Mouse (Mus musculus) kidney, postnatal 4 days (tissue): Measurements from ENCODE around the gene Gdi1.
A peak's percentile ranks its signal among the peaks of the same experiment; 100 is the strongest.

Experiments
- DNase-seq, 2 experiments: peaks; one replicate each; pipeline ENCODE4 v3.0.0; 2021; ENCODE audit warnings: mixed read lengths in 2 of 2

Gene Gdi1

DNA sequence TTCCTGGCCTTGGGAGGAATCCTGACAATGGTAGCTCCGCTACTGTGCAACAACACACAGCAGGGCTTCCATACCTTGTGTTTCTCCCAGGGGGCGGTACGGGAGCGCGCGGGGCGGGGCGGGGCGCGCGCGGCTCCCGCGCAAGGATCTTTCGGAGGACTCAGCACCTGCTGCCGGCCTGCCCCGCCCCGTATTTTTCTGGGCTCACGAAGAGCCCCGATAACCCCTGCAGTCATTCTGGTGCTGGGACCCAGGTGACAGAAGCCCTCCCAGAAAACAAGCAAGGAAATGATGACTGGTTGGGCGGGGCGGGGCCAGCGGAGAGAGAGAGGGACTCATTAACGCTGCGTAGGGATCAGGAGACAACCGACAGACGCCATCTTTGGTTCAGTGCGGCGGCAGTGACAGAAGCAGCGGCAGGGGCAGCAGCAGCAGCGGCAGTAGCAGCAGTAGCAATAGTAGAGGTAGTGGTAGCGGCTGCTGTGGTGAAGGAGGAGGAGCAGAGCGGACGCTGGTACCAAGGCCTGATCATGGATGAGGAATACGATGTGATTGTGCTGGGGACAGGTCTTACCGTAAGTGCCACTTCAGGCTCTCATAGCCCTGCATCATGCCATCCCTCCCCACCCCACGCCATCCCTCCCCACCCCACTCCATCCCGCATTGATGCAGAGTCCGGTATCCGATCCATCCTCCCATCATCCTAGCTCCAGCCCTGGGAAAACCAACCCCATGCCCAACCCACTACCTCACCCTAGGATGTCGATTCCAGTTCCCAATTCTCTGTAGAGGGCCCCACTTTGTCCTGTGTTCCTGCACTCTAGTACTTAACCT lies at the start of gene Gdi1:
Gene Gdi1, plus strand, starts transcription at position 132 of the 834 bp plus-strand sequence.
- peak; percentile 79 to 88 for DNase-seq

DNA sequence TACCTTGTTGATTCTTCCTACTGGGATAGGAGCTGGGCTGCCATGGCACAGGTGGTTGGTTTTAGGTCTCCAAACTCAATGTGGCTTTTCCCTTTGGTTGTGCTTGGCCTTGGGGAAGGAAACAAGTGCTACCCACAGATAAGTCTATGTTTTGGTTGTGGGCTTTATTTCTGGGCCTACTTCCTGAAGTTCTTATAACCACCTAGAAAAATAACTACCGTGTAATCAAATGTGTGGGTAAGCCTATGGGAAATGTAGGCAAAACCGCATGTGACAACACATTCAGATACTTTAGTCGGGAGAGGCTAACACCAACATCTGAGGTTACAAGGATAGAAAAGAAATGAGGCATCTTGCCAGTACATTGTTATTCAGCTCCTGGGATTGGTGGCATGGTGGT lies 47.1 kb upstream of the Gdi1 start:
- DNase-seq, result no peak

DNA sequence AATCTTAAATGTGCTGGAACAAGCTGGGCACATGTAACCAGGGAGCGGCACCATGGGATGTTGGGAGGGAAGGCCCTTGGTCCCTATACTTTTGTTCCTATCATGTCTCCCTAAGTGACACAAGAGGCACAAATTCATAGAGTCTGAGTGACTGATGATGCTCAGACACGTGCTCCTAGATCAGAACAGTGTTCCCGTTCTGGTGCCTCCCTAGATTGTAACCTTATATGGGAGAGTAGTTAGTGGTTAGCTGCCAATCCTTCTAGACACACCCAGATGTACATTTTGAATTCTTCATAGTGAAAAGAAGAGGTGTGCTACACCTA lies 35.1 kb upstream of the Gdi1 start:
- DNase-seq, result no peak

DNA sequence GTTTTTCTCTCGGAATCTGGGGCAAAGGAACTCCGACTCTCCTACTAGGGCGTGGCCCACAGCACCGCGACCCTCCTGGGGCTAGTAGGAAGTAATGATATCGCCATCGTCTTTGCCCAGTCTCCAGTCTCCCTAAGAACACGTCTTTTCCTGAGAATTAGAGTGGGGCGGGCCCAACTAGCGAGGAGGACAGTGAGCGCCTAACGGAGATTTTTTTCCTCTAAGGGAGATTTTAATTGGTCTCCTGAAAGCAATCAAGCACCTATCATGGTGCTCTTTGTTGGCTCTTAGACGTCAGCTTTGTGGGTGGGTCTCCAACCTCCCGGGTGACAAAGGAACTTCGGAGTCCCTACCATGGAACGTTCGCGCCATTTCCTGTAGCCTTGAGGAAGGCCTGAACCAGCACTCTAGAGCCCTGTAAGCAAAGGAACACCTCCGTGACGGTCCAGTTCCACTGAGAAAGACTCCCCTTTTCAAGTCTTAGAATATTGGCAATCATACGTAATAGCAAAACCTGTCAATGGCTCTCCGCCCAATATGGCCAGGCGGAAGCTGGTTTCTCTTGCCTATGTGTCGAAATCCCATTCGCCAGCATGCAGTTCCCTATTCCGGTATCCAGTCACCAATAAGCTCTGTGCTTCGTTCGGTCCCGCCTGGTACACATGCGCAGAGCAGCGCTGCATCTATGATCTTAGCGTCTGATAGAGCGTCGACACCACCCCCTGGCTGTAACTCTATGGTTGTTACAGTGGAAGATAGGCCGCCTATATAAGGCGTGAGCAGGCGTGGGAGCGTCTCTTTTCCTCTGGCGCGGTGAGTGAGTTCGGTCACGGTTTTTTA lies 34.5 kb upstream of the Gdi1 start, which contains the start of gene Rpl10:
Gene Rpl10, plus strand, starts transcription at position 751 of the 840 bp plus-strand sequence.
- DNase-seq, result peak; percentile 85 to 93

DNA sequence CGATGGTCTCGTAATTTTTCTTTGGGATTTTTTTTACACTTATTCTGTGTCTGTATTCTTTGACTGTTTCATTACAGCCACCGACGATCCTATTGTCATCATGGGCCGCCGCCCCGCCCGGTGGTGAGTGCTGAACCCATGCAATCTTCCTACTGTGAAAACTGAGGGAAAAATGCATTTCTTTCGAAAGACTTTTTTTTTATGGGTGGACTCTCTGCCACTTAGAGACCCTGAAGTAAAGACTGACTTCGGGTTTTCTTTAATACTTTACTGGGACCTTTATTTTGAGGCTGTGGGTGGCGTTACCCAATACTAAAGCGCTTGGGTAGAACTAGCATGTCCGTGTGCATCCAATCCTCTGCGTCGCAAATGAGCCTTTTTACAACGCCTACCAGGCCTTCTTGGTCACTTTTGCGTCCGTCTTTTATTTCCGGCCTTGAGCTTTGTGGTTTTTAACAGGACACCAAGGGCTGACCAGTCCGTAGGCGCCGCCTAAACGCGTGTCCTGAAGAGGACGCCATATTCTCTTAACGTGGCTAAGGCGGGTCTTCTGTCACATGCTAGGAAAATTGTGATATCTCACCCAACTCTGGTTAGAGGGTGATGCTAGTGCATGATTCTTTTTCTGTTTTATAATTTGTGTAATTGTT lies 33.8 kb upstream of the Gdi1 start:
- DNase-seq, result peak; percentile 42 to 65

DNA sequence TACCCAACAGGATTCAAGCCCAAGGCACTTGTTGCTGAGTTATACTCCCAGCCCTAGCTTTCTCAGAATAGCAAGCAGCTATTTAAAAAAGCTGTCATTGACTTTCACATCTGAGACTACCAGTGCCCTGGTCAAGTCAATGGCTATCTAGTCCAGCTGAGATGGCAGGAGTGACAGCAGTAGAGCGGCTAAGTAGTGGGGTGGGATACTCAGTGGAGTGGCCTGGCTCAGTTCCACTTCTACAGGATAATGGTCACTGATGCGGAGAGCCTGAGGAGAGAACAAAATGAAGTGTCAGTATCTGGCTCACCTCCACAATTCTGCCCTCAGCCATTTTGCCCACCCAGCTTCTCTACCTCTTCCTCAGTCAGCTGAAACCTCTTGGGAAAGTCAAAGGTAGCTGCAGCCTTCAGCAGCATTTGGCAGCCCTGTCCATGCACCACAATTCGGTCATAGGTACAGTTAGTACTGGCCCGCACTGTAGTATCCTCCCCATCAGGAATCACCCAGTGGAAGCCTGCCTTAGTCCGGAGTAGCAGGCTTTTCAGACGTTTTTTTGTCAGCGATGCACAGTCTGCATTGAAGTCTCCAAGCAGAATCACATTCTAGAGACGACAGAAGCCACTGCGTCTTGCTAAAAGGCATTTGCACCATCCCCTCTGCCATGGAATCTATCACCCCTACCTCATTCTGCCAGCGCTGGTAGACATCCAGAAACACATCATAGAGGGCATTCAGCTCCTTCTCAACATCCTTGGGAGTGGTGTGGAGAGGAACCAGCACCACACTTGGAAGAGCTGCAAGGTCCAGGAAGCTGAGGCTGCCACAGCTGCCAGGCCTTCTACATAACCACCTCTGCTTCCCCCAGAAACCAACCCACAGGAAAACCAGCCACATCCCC lies 31.1 kb upstream of the Gdi1 start:
- no peak for DNase-seq

DNA sequence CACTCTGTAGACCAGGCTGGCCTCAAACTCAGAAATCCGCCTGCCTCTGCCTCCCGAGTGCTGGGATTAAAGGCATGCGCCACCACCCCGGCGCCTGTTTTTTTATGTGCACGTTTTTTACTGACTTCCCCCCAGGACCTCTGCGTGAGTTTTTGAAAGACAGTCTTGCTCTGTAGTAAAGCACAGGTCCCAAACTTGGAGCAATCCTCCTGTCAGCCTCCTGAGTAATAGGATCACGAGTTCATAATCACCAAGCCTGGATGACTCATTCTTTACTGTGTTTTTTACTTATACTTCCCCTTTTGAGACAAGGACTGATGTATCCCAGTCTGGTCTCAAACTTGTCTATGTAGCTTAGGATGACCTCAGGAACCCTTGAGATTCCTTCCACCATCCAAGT lies 26.9 kb upstream of the Gdi1 start:
- DNase-seq, result no peak

DNA sequence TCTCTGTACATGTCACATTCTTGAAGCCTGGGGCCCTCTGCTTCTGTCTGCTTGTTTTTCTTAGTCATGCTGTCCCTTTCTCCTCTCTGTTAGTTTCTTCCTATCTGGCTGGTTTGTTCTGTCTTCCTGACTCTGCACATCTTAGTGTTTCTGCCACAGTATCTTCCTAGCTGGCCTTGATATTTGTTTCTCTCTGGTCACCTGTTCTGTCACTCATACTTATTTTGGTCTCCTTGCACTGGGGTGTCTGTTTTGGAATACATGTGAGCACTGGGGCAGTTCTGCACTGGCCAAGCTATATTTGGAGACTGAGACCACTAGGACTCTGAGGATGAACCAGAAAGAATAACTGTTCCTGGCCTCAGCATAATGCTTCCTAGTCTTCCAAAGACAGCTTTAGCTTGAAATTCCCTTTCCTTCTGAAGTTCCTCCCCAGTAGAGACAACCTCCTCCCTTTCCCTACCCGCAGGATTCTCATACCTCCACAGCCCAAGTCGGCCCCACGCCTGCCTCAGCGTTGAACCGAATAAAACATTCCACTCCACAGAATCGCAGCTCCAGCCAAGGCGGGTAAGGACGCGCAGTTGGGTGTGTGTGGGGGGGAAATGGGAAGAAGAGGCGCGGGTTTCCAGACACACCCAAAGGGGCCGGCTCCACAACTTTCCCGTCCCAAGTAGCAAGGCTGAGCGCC lies 23.6 kb upstream of the Gdi1 start:
- DNase-seq, result no peak

DNA sequence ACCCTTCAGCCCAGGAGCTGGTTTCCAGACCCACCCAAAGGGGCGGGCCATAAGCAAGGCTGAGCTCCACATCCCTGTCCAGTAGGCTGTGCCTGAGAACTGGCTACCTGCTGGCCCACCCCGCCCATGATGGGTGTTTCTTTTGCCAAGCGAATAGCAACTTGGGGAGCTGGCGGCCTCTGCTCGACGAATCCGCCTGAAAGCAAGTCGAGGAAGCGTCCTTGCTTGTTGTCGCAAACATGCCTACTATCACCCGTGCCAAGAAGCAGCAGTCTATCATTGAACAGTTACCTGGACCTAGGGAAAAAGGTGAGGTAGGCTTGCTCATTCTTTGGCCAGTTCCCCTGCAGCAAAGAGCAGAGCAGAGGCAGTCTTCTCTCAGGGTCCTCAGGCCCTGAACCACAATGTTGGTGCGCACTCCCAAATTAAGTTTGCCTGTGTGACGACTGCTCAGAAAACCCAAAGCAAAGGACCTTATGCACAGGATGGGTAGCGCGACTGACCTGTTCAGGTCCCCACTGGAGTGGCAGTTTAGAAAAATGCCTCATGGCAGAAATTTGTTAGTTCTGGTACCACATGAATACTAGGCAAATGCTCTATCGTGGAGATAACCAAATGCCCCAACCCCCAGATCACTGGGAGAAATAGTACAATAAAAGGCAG lies 22.9 kb upstream of the Gdi1 start, which contains the start of the genes Taz and Dnase1l1:
Gene Taz, plus strand, starts transcription at position 181 of the 663 bp plus-strand sequence.
Gene Dnase1l1, minus strand, starts transcription at position 606 of the 663 bp plus-strand sequence.
- DNase-seq, result peak; percentile 80 to 89

DNA sequence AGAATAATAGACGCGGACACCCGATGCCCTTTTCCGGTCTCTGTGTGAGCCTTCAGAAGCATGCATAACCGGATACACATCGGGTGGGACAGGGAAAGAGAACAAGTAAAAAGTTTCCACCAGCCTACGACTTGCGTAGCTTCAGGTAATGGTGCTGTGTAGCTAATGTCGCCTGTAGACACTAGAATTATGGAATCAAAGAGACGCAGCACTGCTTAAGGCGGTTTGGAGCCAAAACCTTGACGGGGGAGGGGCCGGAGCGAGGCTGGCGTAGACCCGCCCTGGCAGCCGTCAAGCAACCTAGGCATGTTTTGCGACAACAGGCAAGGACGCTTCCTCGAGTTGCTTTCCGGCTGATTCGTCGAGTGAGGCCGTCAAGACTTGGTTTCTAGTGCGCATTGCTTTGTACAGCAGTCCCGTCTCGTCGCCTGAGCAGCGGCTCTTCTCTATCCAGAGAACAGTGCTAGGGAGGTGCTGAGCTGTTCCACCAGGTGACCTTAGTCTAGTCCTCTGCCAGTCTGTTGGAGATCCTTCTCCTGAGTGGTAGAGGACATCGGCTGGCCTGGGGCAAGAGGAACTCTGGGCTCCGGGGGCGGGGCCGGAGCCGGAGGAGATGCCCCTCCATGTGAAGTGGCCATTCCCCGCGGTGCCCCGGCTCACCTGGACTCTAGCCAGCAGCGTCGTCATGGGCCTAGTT lies 22.3 kb upstream of the Gdi1 start:
- DNase-seq, result peak; percentile 87 to 92

DNA sequence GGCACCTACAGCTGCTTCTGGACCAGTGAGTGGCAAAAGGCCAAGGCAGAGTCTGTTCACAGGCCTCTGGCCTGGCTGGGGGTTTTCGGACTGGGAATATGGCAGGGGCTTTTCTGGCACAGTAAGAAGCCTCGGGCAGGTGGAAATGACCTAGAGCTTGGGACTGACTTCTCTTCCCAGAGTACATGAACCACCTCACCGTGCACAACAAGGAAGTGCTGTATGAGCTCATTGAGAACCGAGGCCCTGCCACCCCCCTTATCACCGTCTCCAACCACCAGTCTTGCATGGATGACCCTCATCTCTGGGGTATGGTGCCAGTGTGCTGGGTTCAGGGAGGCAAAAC lies 21.7 kb upstream of the Gdi1 start:
- no peak for DNase-seq

DNA sequence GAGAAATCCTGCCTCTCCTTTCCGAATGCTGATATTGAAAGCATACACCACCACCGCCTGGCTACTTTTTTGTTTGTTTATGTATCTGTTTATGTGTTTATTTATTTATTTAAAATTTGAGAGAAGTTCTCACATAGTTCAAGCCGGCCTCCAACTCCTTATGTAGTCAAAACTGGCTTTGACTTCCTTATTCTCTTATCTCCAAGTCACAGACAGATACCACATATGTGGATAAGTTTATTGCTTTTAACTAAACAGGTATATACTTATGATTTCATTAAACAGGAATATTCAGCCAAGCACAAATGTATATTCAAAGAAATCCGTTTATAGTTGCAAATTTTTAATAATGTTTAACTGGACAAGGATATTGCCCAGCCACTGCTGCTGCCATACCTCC lies 11.4 kb upstream of the Gdi1 start:
- no peak for DNase-seq

DNA sequence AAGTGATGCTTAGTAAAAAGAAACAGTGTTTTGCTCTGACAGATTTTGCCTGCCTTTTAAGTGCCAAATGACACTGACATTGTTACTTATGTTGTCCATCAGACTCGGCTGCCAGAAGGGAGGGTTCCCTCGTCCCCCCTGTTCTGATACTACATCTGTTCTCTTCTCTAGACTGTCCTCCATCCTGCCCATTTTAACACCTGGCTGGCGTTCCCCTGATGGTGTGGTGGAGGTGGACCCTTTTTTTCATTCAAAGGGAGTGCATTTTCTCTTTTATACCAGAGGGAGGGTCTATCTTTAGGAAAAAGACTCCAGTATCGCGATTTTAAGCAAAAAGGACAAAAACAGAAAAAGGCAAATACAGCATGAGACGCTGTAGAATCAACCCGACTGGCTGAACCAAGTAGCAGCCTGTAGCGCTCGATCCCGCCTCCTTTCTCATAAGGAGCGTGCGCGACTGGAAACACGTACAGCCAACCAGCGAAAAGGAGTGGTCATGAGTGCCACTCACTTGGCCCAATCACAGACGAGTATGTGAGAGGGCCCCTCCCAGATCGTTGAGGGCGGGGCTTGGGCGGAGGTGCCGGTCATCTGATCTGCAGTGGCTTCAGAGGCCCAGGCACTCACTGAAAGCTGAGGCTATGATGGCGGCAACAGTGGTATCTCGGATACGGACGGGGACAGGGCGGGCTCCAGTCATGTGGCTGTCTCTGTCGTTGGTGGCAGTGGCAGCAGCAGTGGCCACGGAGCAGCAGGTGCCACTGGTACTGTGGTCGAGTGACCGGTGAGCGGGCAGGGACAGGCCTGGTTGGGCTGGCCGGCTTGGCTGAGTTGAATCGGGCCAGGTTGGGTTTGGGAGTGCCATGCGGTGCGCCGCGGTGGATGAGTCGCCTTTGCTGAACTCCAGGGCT lies 8.0 kb upstream of the Gdi1 start, which contains the start of gene Atp6ap1:
Gene Atp6ap1, plus strand, starts transcription at position 560 of the 911 bp plus-strand sequence.
- peak; percentile 94 to 96 for DNase-seq

DNA sequence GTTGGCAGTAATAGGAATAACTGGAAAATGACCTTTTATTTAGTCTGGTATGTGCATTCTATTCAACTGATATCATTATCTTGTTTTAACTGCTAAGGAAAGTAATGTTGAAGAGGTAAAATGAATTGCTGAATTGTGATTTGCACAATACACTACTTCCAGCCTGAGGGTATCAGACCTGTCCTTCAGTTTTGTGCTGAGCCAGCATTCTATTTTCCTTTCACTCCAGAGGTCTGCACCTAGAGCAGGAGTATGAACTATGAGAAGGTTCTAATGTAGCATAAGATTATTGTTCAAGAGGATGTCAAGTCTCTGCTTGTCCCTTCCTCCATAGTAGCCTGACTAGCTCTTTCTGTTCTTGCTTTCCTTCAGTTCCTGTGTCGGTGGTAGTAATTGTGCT lies 6.5 kb upstream of the Gdi1 start:
- DNase-seq, result no peak

DNA sequence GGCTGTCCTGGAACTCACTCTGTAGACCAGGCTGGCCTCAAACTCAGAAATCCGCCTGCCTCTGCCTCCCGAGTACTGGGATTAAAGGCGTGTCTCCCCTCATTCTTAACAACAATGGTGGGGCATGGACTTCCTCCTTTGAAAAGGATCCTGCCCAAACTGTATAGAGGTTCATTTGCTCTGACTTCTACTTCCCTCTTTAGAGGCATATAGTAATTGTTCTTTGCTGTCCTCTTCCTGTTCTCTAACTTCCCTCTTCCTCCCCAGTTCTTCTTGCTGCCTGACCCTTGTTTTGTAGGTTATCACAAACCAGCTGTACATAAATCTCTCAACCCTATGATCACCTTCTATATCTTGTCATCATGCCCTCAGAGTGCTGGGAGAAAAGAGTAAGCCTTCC lies 5.1 kb upstream of the Gdi1 start:
- DNase-seq, result no peak

DNA sequence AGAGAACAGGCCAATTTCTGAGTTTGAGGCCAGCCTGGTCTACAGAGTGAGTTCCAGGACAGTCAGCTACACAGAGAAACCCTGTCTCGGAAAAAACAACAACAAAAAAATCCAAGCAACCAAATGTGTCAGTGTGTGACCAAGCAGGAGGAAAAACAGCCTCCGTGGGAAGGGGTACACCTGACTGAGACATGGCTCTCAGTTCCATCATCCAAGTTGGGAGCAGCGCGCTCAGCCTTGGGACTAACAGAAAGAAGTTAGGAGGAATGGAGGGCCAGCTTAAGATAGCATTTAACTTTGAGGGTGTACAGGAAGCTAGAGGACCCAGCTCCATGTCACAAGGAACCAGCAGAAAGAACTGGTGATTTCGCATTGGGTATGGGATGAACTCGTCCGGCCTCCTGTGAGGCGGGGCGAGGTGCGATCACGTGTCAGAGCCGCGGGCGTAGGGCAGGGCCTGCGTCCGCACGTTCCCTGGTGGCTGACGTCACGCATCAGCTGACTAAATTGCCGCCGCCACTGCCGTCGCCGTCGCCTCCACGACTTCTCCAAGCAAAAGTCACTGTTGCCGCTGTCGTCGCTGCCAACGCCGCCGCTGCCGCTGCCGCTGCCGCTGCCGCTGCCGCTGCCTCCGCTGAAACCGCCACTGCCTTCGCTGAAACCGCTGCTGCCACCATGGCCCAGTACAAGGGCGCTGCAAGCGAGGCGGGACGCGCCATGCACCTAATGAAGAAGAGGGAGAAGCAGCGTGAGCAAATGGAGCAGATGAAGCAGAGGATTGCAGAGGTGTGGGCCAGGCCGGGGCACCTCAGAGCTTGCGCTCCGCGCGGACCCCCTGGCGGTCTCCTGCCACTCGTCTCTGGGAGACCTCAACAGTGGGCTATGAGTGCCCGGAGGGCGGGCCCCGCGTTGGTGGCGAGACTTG lies 8.0 kb downstream of the Gdi1 start, which contains the start of gene Fam50a:
Gene Fam50a, plus strand, starts transcription at position 494 of the 925 bp plus-strand sequence.
- peak; percentile 90 to 94 for DNase-seq

DNA sequence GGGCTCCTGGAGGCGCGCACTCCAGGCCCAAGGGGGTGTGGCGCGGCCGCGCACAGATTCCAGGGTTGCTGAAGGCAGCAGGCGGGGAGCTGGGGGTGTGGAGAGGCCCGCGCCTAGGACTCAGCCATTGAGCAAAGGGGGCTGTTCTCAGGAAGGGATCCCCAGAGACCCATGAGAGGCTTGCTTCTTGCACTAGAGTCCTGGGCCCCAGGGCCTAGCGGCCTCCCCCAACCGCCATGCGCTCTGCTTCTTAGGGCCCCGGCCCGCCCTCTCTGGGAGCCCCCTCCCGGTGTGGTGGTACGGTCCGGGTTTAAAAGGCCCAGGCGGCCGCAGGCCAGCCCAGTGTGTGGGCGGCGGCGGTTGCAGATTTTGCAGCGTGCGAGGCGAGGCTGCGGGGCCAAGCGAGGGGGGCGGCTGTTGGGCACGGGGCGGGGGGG lies 23.9 kb downstream of the Gdi1 start, which contains the start of gene Plxna3:
Gene Plxna3, plus strand, starts transcription at position 342 of the 437 bp plus-strand sequence.
- peak; percentile 77 to 85 for DNase-seq

DNA sequence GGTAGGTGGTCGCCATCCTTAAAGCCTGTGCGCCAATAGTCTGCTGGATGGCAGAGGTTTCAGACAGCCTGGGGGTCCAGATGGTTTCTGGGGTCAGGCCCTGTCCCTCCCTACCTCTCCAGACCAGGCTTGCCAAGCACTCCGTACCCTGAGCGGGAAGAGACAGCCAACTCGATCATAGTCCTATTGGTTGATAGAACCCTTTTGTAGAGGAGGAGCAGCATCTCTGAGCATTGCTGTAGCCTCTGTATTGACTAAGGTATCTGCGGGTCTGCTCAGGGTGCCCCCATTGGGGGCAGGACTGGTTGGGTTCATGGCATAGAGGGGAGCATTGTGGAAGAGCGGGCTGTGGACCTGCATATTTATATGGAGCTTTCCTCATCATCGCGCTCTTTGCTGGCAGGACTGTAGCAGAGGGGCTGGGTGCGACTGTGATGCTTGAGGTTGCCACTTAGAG lies 24.4 kb downstream of the Gdi1 start:
- DNase-seq, result no peak
